Mouse (Mus musculus) hindbrain, postnatal 0 days (tissue): ENCODE measurements at regions not wholly inside any gene's neighbourhood (a gene's known extent, or its start where the extent isn't known, plus 50 kb on each side); places are given as distances from the start of the nearest gene placed in this dataset.

ENCODE experiments used
- ATAC-seq: fragments of 200-750 bp; cut with Nextera tagmentation; 2 replicates; pipeline ENCODE4 v1.8.0; 2017; ENCODE audit warnings: mild to moderate bottlenecking, moderate TSS enrichment, moderate library complexity
- DNase-seq: peaks from one replicate; pipeline ENCODE4 v3.0.0-alpha.2; 2015; ENCODE audit warnings: low spot score
- H3K27ac ChIP-seq: fragments of 300-500 bp; sonication (generic); 2 replicates; pipeline ENCODE4 v1.5.1; 2014; ENCODE audit warnings: mild to moderate bottlenecking
- H3K27me3 ChIP-seq: fragments of 300-500 bp; sonication (generic); 2 replicates; pipeline ENCODE4 v1.6.1; 2014; ENCODE audit warnings: low read length, mixed read lengths; ENCODE audit not compliant: insufficient read depth
- H3K36me3 ChIP-seq: fragments of 300-500 bp; sonication (generic); 2 replicates; pipeline ENCODE4 v1.6.1; 2014; ENCODE audit warnings: low read length, mixed read lengths; ENCODE audit not compliant: insufficient read depth
- H3K4me1 ChIP-seq: fragments of 300-500 bp; sonication (generic); 2 replicates; pipeline ENCODE4 v1.6.1; 2014; ENCODE audit warnings: antibody characterized with exemption, low read length, mixed read lengths; ENCODE audit not compliant: insufficient read depth
- H3K4me2 ChIP-seq: fragments of 300-500 bp; sonication (generic); 2 replicates; pipeline ENCODE4 v1.6.1; 2014; ENCODE audit warnings: low read depth, mild to moderate bottlenecking, low read length, moderate library complexity, mixed read lengths
- H3K4me3 ChIP-seq: fragments of 300-500 bp; sonication (generic); 2 replicates; pipeline ENCODE4 v1.5.1; 2014; ENCODE audit warnings: low read length
- H3K9ac ChIP-seq: fragments of 300-500 bp; sonication (generic); replicated peaks from 2 replicates; pipeline ENCODE4 v1.6.1; 2014; ENCODE audit warnings: mild to moderate bottlenecking, low read length, moderate library complexity, mixed read lengths
- H3K9me3 ChIP-seq: fragments of 300-500 bp; sonication (generic); 2 replicates; pipeline ENCODE4 v1.6.1; 2016; ENCODE audit warnings: low read length, mixed read lengths
- CTCF ChIP-seq: IDR thresholded peaks from 2 replicates; pipeline ENCODE4 v1.5.1; 2016; ENCODE audit warnings: antibody characterized with exemption, control low read depth, low read depth
- WGBS: fragments of 180-500 bp; shearing (Covaris S2); extraction: QIAGEN DNeasy Blood & Tissue Kit; methylation state at CpG from one replicate; pipeline ENCODE4 v1.1.7; 2014; 5-methylcytosine and 5-hydroxymethylcytosine counted together

DNA sequence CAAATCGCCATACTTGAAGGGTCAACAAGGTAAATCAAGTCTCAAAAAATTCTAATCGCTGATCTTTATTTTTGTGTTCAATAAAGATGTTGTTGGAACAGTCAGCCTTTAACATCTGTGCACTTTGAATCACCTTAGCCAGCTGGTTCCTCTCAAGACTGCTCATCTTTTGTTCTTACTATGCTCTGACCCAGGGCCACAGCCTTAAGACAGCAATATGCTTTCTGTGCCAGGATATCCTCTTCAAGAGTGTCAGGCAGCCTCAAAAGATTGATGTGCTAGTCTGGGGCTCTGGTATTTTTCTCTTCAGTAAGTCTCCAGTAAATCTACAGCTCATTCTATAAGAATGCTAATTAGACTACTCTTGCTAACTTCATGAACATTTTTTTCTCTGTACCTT is 199.9 kb downstream of the Dph6 start:
- no peak overlapping the region for H3K4me2 ChIP-seq
- TF ChIP-seq CTCF: no peak
- no peaks in the 10 kb centered on the region for H3K27me3 ChIP-seq
- ATAC-seq (no peak), DNase-seq (no peak)
- H3K27ac ChIP-seq: no peak overlapping the region
- 81% methylated on average over 2 of the region's 2 CpGs for WGBS
- no peaks in the 10 kb centered on the region for H3K36me3 ChIP-seq
- H3K9me3 ChIP-seq: no peaks in the 10 kb centered on the region
- no peak overlapping the region for H3K4me3 ChIP-seq
- no peak overlapping the region for H3K9ac ChIP-seq
- no peaks in the 10 kb centered on the region for H3K4me1 ChIP-seq

DNA sequence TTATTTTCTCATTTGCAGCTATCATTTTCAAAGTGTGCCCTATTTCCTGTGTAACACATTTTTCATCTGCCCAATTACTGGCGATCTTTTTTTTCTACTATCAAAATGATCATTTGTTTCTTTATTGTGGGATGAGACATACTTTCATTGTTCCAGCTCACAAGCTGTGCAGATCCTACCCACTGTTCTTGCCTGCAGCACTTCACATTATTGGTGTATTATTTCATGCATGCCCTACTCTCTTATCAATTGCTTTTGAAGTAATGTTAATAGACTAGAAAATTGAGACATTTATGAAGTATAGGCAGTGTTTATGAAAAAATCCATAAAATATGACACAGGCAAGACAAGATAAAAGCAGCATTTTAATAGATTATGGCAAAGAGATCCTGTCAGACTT is 204.6 kb downstream of the Dph6 start:
- 68% methylated on average over 1 of the region's 1 CpGs for WGBS

DNA sequence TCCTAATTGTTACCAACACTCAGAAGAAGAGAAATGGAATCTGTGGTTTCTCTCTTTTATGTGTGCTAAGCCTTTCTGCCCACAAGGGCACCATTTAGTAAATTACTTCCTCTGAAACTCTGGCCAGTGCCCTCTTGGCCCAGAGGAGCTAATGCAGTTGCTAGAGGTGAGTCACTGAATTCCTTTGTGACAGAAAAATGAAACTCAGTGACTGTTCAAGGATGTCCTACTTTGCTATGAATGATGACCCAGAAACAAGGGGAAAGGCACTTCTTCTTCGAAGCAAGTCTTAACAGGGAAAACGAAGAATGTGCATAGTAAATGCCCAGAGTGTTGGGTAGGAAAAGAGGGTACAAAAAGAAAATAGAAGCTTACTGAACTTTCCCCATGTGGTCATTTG is 211.0 kb downstream of the Dph6 start:
- H3K9ac ChIP-seq: no peak overlapping the region
- H3K4me2 ChIP-seq: no peak overlapping the region
- no peaks in the 10 kb centered on the region for H3K9me3 ChIP-seq
- no peak for TF ChIP-seq CTCF
- H3K27me3 ChIP-seq: no peaks in the 10 kb centered on the region
- no peaks in the 10 kb centered on the region for H3K4me1 ChIP-seq
- ATAC-seq (no peak), DNase-seq (no peak)
- no peak overlapping the region for H3K27ac ChIP-seq
- H3K4me3 ChIP-seq: no peak overlapping the region
- 67% methylated on average over 2 of the region's 2 CpGs for WGBS
- H3K36me3 ChIP-seq: no peaks in the 10 kb centered on the region

More for the DNA sequence above, 204.6 kb downstream of the Dph6 start:
- H3K9me3 ChIP-seq: no peaks in the 10 kb centered on the region
- ATAC-seq (no peak), DNase-seq (no peak)
- no peak for TF ChIP-seq CTCF
- H3K27me3 ChIP-seq: no peaks in the 10 kb centered on the region
- no peak overlapping the region for H3K9ac ChIP-seq
- no peak overlapping the region for H3K4me2 ChIP-seq
- H3K27ac ChIP-seq: no peak overlapping the region
- H3K36me3 ChIP-seq: no peaks in the 10 kb centered on the region
- H3K4me1 ChIP-seq: no peaks in the 10 kb centered on the region
- H3K4me3 ChIP-seq: no peak overlapping the region

DNA sequence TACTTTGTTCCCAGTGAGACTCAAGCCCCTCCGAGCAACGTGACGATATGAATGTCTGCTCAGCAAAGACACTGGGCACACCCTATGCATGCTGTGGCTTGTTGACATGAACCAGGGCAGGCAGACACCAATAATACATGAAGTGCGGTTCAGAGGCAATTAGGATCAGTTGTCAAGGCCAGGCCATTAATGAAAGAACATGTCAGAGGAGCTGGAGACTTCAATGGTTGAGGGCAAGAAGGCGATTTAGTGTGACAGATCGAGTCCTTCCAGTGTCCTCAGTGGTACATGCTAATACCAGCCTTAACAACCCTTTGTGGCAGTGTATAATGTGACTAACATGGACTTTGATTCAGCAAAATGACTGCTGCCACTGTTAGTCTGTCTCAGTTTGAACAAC is 213.8 kb downstream of the Dph6 start:
- WGBS: 34% methylated on average over 6 of the region's 6 CpGs
- Histone ChIP-seq H3K4me2 (no peak overlapping the region), H3K27ac (no peak overlapping the region), H3K4me3 (no peak overlapping the region), H3K36me3 (no peaks in the 10 kb centered on the region), H3K4me1 (no peaks in the 10 kb centered on the region), H3K9me3 (no peaks in the 10 kb centered on the region), H3K9ac (no peak overlapping the region), H3K27me3 (no peaks in the 10 kb centered on the region)
- DNase-seq (no peak), ATAC-seq (no peak)
- TF ChIP-seq CTCF: no peak

DNA sequence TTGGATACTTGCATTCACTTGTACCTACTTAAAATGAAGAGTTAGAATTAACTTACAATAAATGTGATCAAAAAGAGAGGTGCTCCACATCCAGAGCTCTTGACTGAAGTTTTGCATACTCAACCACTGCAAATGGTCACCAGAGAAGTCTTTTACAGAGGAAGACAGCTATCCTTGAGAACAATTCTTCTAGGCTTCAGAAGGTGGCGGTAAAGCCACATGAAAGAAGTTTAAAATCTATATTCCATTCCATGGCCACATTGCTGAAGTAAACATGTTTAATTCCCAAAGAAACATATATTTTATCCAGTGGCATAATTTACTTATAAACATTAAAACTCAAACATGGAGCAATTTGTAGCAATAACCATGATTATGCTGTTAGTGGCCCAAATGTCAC is 215.1 kb downstream of the Dph6 start:
- no peaks in the 10 kb centered on the region for H3K36me3 ChIP-seq
- no peak overlapping the region for H3K9ac ChIP-seq
- TF ChIP-seq CTCF: peak; percentile 71
- no peaks in the 10 kb centered on the region for H3K27me3 ChIP-seq
- no peak overlapping the region for H3K4me2 ChIP-seq
- H3K4me3 ChIP-seq: no peak overlapping the region
- H3K4me1 ChIP-seq: no peaks in the 10 kb centered on the region
- H3K9me3 ChIP-seq: no peaks in the 10 kb centered on the region
- peak; percentile 79 for DNase-seq
- no peak overlapping the region for H3K27ac ChIP-seq
- WGBS: 67% methylated on average over 1 of the region's 1 CpGs
- peak; percentile 51; the same call in 1 of the 2 replicates for ATAC-seq

DNA sequence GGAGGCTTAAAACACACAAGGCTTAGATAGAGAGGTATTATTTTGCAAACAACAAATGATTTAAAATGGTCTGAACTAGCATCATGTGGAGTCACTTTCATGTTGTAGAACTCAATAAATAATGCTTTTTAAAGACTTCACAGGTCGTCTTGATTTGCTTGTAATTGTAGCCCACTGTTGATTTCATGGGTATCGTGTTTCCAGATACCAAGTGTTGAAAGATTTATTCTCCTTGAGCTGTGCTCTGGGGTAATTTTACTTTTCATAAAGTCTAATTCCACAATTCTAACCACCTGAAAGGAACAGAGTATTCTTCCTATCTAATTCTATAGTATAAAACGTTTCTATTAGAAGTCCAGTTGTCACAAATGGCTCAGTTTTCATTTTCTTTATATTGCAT is 216.7 kb downstream of the Dph6 start:
- Histone ChIP-seq H3K9me3 (no peaks in the 10 kb centered on the region), H3K4me1 (no peaks in the 10 kb centered on the region), H3K27me3 (no peaks in the 10 kb centered on the region), H3K9ac (no peak overlapping the region), H3K4me3 (no peak overlapping the region), H3K4me2 (no peak overlapping the region), H3K27ac (no peak overlapping the region), H3K36me3 (no peaks in the 10 kb centered on the region)
- DNase-seq (no peak), ATAC-seq (no peak)
- TF ChIP-seq CTCF: no peak
- 48% methylated on average over 3 of the region's 3 CpGs for WGBS

DNA sequence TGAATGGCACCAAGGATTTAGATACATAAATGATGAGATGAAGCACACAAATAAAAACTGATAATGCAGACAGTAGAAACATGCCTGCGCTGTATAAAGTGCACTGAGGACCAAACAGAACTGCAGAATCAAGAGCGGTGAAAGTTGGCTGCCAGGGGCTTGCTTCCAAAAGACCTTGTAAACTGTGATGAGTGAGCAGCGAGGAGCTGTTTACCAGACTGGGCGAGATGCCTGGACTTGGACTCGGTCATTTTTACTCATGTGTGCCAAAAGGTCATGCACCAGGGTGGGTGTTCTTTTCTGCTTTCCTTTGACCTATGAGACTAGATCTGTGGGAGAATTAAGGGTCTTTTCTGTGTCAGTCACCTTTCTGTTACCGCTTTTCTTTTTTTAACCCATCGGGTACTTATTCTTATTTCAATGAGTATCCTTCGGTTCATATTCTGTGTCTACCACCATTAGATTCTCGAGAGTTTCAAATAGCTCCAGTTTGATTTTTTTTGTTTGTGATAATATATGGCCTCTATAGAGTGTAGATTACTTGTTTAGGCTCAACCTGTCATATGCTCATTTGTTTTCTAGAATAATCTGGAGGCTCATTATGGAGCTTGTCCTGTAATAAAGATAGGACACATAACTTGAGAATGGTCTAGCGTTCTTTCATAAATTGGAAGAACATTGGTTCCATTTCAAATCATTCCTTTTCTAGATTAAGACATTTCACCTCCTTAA is 226.3 kb upstream of the Zfp770 start:
- Histone ChIP-seq H3K4me3 (no peak overlapping the region), H3K36me3 (no peaks in the 10 kb centered on the region), H3K4me1 (no peaks in the 10 kb centered on the region), H3K27me3 (no peaks in the 10 kb centered on the region), H3K9ac (no peak overlapping the region), H3K9me3 (no peaks in the 10 kb centered on the region), H3K27ac (no peak overlapping the region), H3K4me2 (no peak overlapping the region)
- DNase-seq (peak; percentile 72), ATAC-seq (peak; percentile 40; the same call in 1 of the 2 replicates)
- WGBS: 63% methylated on average over 10 of the region's 10 CpGs
- TF ChIP-seq CTCF: no peak
